Mouse (Mus musculus): ENCODE data around the gene D230025D16Rik. TPM values are rescaled to one million over a fixed set of nuclear protein-coding genes. Genes with fewer than 3 reads are reported as not detected.
A peak's percentile ranks its signal among the peaks of the same experiment; 100 is the strongest.

The D230025D16Rik gene
- polyA plus RNA-seq, 1 experiment from 2014 or later: 33.1 TPM

DNA sequence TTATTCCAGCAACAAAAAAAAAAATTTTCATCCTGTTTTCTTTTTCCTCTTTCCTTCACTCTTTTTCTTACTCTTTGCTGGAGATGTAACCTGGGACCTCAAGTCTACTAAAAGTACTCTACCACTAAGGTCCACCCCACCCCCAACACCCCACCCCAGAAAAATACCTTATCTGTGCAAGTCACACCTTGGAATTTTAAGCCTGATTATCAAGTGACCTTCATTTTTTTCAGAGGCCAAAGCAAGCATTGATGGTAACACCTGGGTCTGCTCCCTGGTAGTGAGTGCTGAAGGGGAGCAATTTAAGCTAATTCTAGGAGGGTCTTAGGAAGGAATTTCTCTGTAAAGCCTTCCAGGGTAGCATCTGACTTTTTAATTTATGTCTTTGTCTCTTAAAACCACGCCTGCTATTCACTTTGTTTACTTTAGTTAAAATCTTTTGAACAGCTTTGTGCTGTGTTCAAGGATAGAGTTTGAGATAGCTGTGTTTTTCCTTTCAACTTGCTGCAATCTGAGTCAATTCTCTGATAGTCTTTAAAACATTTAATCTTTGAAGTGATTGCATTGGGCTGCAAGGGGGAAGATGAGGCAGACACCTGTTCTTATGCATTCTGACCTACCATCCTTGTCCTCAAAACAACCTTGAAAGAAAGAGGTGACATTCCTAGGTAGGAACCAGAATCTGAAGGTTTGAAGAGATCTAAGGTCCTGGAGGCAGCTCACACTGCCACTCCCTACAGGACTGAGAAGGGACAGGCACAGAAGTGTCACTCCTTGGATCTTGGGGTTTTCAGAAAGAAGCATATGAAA lies 8.4 kb downstream of the D230025D16Rik start:
- Histone ChIP-seq H3K9me3 (ENCODE audit: control insufficient read depth, low read length) (no peaks in the 10 kb centered on the region), H3K4me3 (replicated peaks; ENCODE audit: low read length) (no peak overlapping the region), H3K9ac (no peak overlapping the region), H3K36me3 (replicated peaks; ENCODE audit: control insufficient read depth, insufficient read depth) (peaks cover 39% of the 10 kb centered on the region), H3K4me1 (replicated peaks; ENCODE audit: control insufficient read depth, insufficient read depth, low read length) (no peaks in the 10 kb centered on the region), H3K4me2 (replicated peaks) (no peak overlapping the region), H3K27ac (no peak overlapping the region), H3K27me3 (ENCODE audit: control insufficient read depth, insufficient read depth, low read length) (no peaks in the 10 kb centered on the region)
- no peak for ATAC-seq (ENCODE audit: low FRiP score)
- DNase-seq (ENCODE audit: low spot score): no peak
- 89% methylated on average over 1 of the region's 1 CpGs for WGBS

- ATAC-seq (ENCODE audit: low FRiP score) (no peak), DNase-seq (ENCODE audit: low spot score) (no peak)
- Histone ChIP-seq H3K4me2 (replicated peaks) (no peak overlapping the region), H3K27me3 (ENCODE audit: control insufficient read depth, insufficient read depth, low read length) (no peaks in the 10 kb centered on the region), H3K4me3 (replicated peaks; ENCODE audit: low read length) (no peak overlapping the region), H3K9ac (no peak overlapping the region), H3K4me1 (replicated peaks; ENCODE audit: control insufficient read depth, insufficient read depth, low read length) (no peaks in the 10 kb centered on the region), H3K27ac (no peak overlapping the region), H3K9me3 (ENCODE audit: control insufficient read depth, low read length) (no peaks in the 10 kb centered on the region), H3K36me3 (replicated peaks; ENCODE audit: control insufficient read depth, insufficient read depth) (peaks cover 58% of the 10 kb centered on the region)
- WGBS: 87% methylated on average over 1 of the region's 1 CpGs
Measured at GRCm38 (mm10) chr8:105235206-105235605, 10.3 kb downstream of the D230025D16Rik start.

DNA sequence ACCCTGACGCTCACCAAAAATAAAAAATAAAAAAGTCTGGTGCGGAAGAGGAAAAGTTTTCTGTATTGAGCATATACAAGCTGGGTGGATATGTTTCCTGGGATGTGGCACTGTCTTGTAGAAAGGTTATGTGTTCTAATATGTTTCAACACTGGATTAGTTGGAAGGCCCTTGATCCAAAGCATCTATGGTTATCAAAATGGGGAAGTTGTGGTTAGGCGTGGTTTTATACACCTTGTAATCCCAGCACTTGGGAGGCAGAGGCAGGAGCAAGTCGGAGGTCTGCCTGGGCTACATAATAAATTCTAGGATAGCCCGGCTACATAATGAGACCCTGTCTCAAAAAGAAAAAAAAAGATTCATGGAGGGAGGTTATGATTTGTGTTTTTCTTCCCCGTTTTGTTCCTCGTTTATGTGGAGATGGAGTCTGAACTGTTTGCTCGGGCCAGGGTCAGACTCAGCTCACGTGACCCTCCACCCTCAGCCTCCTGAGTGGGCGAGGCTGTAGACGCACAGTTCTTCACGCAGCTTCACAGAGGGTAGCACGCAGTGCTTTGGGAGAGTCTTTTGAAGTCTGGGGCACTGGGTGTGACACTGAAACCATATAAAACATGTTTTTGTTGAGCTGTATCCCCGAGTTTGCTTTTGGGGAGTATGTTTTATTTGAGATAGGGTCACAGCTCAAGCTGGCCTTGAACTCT lies 12.6 kb downstream of the D230025D16Rik start:
- H3K4me3 ChIP-seq (replicated peaks; ENCODE audit: low read length): no peak overlapping the region
- peaks cover 76% of the 10 kb centered on the region for H3K36me3 ChIP-seq (replicated peaks; ENCODE audit: control insufficient read depth, insufficient read depth)
- no peak overlapping the region for H3K27ac ChIP-seq
- H3K9ac ChIP-seq: no peak overlapping the region
- H3K4me2 ChIP-seq (replicated peaks): no peak overlapping the region
- no peak for ATAC-seq (ENCODE audit: low FRiP score)
- H3K4me1 ChIP-seq (replicated peaks; ENCODE audit: control insufficient read depth, insufficient read depth, low read length): no peaks in the 10 kb centered on the region
- no peaks in the 10 kb centered on the region for H3K27me3 ChIP-seq (ENCODE audit: control insufficient read depth, insufficient read depth, low read length)
- 92% methylated on average over 14 of the region's 14 CpGs for WGBS
- DNase-seq (ENCODE audit: low spot score): no peak
- H3K9me3 ChIP-seq (ENCODE audit: control insufficient read depth, low read length): no peaks in the 10 kb centered on the region

- no peaks in the 10 kb centered on the region for H3K4me1 ChIP-seq (replicated peaks; ENCODE audit: control insufficient read depth, insufficient read depth, low read length)
- H3K4me2 ChIP-seq (replicated peaks): no peak overlapping the region
- no peak overlapping the region for H3K27ac ChIP-seq
- H3K36me3 ChIP-seq (replicated peaks; ENCODE audit: control insufficient read depth, insufficient read depth): peaks cover 48% of the 10 kb centered on the region
- WGBS: 97% methylated on average over 7 of the region's 7 CpGs
- H3K9ac ChIP-seq: no peak overlapping the region
- DNase-seq (ENCODE audit: low spot score) (no peak), ATAC-seq (ENCODE audit: low FRiP score) (no peak)
- H3K4me3 ChIP-seq (replicated peaks; ENCODE audit: low read length): no peak overlapping the region
- H3K27me3 ChIP-seq (ENCODE audit: control insufficient read depth, insufficient read depth, low read length): no peaks in the 10 kb centered on the region
- H3K9me3 ChIP-seq (ENCODE audit: control insufficient read depth, low read length): no peaks in the 10 kb centered on the region
Measured at GRCm38 (mm10) chr8:105241016-105241415, 16.1 kb downstream of the D230025D16Rik start.

DNA sequence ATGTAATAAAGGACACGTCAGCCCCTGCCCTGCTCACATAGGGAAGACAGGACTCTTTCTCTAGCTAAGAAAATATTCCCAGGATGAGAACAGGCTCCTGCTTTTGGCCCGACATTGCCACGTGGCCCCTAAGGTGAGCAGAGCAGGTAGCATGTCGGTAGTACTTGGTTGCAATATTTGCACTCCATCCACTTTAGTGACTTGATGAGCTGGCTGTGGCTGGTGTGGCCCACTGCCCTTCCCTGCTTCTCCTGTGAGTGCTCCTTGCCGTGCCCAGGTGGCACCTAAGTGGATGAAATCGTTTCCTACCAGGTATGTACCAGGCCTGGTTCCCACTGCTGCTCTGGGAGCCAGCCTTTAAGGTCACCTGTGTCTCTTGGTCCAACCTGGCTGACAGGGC lies 27.0 kb downstream of the D230025D16Rik start:
- WGBS: 92% methylated on average over 6 of the region's 6 CpGs

GRCm38 (mm10) chr8:105252680-105253537 lies 28.0 kb downstream of the D230025D16Rik start:
- WGBS: 92% methylated on average over 10 of the region's 10 CpGs
- H3K9me3 ChIP-seq (ENCODE audit: control insufficient read depth, low read length): no peaks in the 10 kb centered on the region
- no peak overlapping the region for H3K9ac ChIP-seq
- peaks cover 55% of the 10 kb centered on the region for H3K36me3 ChIP-seq (replicated peaks; ENCODE audit: control insufficient read depth, insufficient read depth)
- DNase-seq (ENCODE audit: low spot score) (no peak), ATAC-seq (ENCODE audit: low FRiP score) (no peak)
- peaks cover 30% of the 10 kb centered on the region for H3K27me3 ChIP-seq (ENCODE audit: control insufficient read depth, insufficient read depth, low read length)
- H3K4me2 ChIP-seq (replicated peaks): peak overlapping the region; percentile 98; the same call in 1 of the 2 replicates
- H3K4me1 ChIP-seq (replicated peaks; ENCODE audit: control insufficient read depth, insufficient read depth, low read length): peaks cover 5% of the 10 kb centered on the region; the same call in 1 of the 2 replicates
- no peak overlapping the region for H3K27ac ChIP-seq
- no peak overlapping the region for H3K4me3 ChIP-seq (replicated peaks; ENCODE audit: low read length)

More for the DNA sequence above, 27.0 kb downstream of the D230025D16Rik start:
- peaks cover 64% of the 10 kb centered on the region for H3K36me3 ChIP-seq (replicated peaks; ENCODE audit: control insufficient read depth, insufficient read depth)
- H3K27ac ChIP-seq: no peak overlapping the region
- peaks cover 5% of the 10 kb centered on the region; the same call in 1 of the 2 replicates for H3K4me1 ChIP-seq (replicated peaks; ENCODE audit: control insufficient read depth, insufficient read depth, low read length)
- ATAC-seq (ENCODE audit: low FRiP score) (no peak), DNase-seq (ENCODE audit: low spot score) (no peak)
- peaks cover 22% of the 10 kb centered on the region for H3K27me3 ChIP-seq (ENCODE audit: control insufficient read depth, insufficient read depth, low read length)
- no peak overlapping the region for H3K4me2 ChIP-seq (replicated peaks)
- no peaks in the 10 kb centered on the region for H3K9me3 ChIP-seq (ENCODE audit: control insufficient read depth, low read length)
- H3K4me3 ChIP-seq (replicated peaks; ENCODE audit: low read length): no peak overlapping the region
- no peak overlapping the region for H3K9ac ChIP-seq

- H3K9me3 ChIP-seq (ENCODE audit: control insufficient read depth, low read length): no peaks in the 10 kb centered on the region
- H3K4me3 ChIP-seq (replicated peaks; ENCODE audit: low read length): peak overlapping the region; percentile 56
- no peak overlapping the region; the same call in 1 of the 2 replicates for H3K27ac ChIP-seq
- H3K4me2 ChIP-seq (replicated peaks): peak overlapping the region; percentile 98
- peak; percentile 26; the same call in 1 of the 2 replicates for ATAC-seq (ENCODE audit: low FRiP score)
- 32% methylated on average over 20 of the region's 20 CpGs for WGBS
- peaks cover 8% of the 10 kb centered on the region; the same call in 1 of the 2 replicates for H3K4me1 ChIP-seq (replicated peaks; ENCODE audit: control insufficient read depth, insufficient read depth, low read length)
- H3K36me3 ChIP-seq (replicated peaks; ENCODE audit: control insufficient read depth, insufficient read depth): peaks cover 46% of the 10 kb centered on the region
- DNase-seq (ENCODE audit: low spot score): no peak
- H3K9ac ChIP-seq: peak overlapping the region; percentile 72
- H3K27me3 ChIP-seq (ENCODE audit: control insufficient read depth, insufficient read depth, low read length): peaks cover 38% of the 10 kb centered on the region
Measured at GRCm38 (mm10) chr8:105253766-105254151, 28.8 kb downstream of the D230025D16Rik start.

GRCm38 (mm10) chr8:105254152-105254965 lies 29.4 kb downstream of the D230025D16Rik start:
- under 1% methylated on average over 70 of the region's 74 CpGs for WGBS
- ATAC-seq (ENCODE audit: low FRiP score): peak; percentile 81
- peak overlapping the region; percentile 56 for H3K4me3 ChIP-seq (replicated peaks; ENCODE audit: low read length)

More at GRCm38 (mm10) chr8:105254152-105254965, 29.4 kb downstream of the D230025D16Rik start:
- H3K27ac ChIP-seq: peak overlapping the region; percentile 60
- H3K9ac ChIP-seq: peak overlapping the region; percentile 72
- peaks cover 14% of the 10 kb centered on the region; the same call in 1 of the 2 replicates for H3K4me1 ChIP-seq (replicated peaks; ENCODE audit: control insufficient read depth, insufficient read depth, low read length)
- peaks cover 44% of the 10 kb centered on the region for H3K27me3 ChIP-seq (ENCODE audit: control insufficient read depth, insufficient read depth, low read length)
- peak overlapping the region; percentile 98 for H3K4me2 ChIP-seq (replicated peaks)
- no peaks in the 10 kb centered on the region for H3K9me3 ChIP-seq (ENCODE audit: control insufficient read depth, low read length)
- peaks cover 40% of the 10 kb centered on the region for H3K36me3 ChIP-seq (replicated peaks; ENCODE audit: control insufficient read depth, insufficient read depth)
- peak; percentile 83 for DNase-seq (ENCODE audit: low spot score)

All from hindbrain, embryonic 14.5 days (tissue).